Mouse (Mus musculus) neural tube, embryonic 14.5 days (tissue): ENCODE results near the gene Gm12355. TPM values are rescaled to one million over a fixed set of nuclear protein-coding genes. Genes with fewer than 3 reads are reported as not detected.
"Not testable (repeated sequence)": the region's sequence is repeated elsewhere in the genome, so short reads cannot be mapped to it uniquely, and the experiment has no call there.

Experiments used
- ATAC-seq: fragments of 200-750 bp; cut with Nextera tagmentation; 2 replicates; pipeline ENCODE4 v1.8.0; 2017; ENCODE audit warnings: low read depth, mild to moderate bottlenecking, moderate TSS enrichment, moderate library complexity
- H3K27ac ChIP-seq: fragments of 300-500 bp; sonication (generic); 2 replicates; pipeline ENCODE4 v1.5.1; 2014; ENCODE audit warnings: low read depth, mild to moderate bottlenecking, control low read depth, low read length, moderate library complexity, mixed read lengths
- H3K27me3 ChIP-seq: fragments of 300-500 bp; sonication (generic); 2 replicates; pipeline ENCODE4 v1.6.1; 2014; ENCODE audit warnings: low read length; ENCODE audit not compliant: control insufficient read depth, insufficient read depth
- H3K36me3 ChIP-seq: fragments of 300-500 bp; sonication (generic); 2 replicates; pipeline ENCODE4 v1.6.1; 2014; ENCODE audit warnings: low read length, mixed read lengths; ENCODE audit not compliant: control insufficient read depth, insufficient read depth
- H3K4me1 ChIP-seq: fragments of 300-500 bp; sonication (generic); 2 replicates; pipeline ENCODE4 v1.6.1; 2014; ENCODE audit warnings: low read length; ENCODE audit not compliant: control insufficient read depth, insufficient read depth
- H3K4me2 ChIP-seq: fragments of 300-500 bp; sonication (generic); 2 replicates; pipeline ENCODE4 v1.6.1; 2014; ENCODE audit warnings: mild to moderate bottlenecking, low read depth, low read length, control low read depth
- H3K4me3 ChIP-seq: fragments of 300-500 bp; sonication (generic); 2 replicates; pipeline ENCODE4 v1.5.1; 2014; ENCODE audit warnings: low read depth, low read length, control low read depth, mixed read lengths
- H3K9ac ChIP-seq: fragments of 300-500 bp; sonication (generic); replicated peaks from 2 replicates; pipeline ENCODE4 v1.6.1; 2014; ENCODE audit warnings: low read depth, mild to moderate bottlenecking, control low read depth, low read length, mixed read lengths
- H3K9me3 ChIP-seq: fragments of 300-500 bp; sonication (generic); 2 replicates; pipeline ENCODE4 v1.6.1; 2016; ENCODE audit warnings: low read length; ENCODE audit not compliant: control insufficient read depth
- WGBS: fragments of 180-500 bp; shearing (Covaris S2); extraction: QIAGEN DNeasy Blood & Tissue Kit; methylation state at CpG from one replicate; pipeline ENCODE4 v1.1.7; 2014; 5-methylcytosine and 5-hydroxymethylcytosine counted together
- polyA plus RNA-seq: library from polyadenylated mRNA; unstranded; fragments of >200 nt; fragmentation: Nextera tagmentation; extraction: Ambion mirVana; gene quantifications from 2 replicates; pipeline ENCODE4 v1.2.1, GENCODE M21; 2014

Gm12355 gene
- polyA plus RNA-seq, 1 experiment from 2014 or later = 0.76 TPM

- H3K9ac ChIP-seq, H3K36me3 ChIP-seq, H3K9me3 ChIP-seq, H3K27ac ChIP-seq, H3K27me3 ChIP-seq, ATAC-seq, H3K4me3 ChIP-seq, H3K4me2 ChIP-seq, H3K4me1 ChIP-seq: not testable (repeated sequence)
- WGBS = 82% methylated on average over 6 of the region's 6 CpGs
These were observed 1.5 kb downstream of the Gm12355 start for GRCm38 (mm10) chr11:98623981-98624380.

- H3K27ac ChIP-seq = no peak overlapping the region
- H3K4me2 ChIP-seq = no peak overlapping the region
- H3K36me3 ChIP-seq = no peaks in the 10 kb centered on the region
- ATAC-seq = no peak
- H3K4me3 ChIP-seq = no peak overlapping the region
- no peaks in the 10 kb centered on the region for H3K4me1 ChIP-seq
- no peaks in the 10 kb centered on the region for H3K9me3 ChIP-seq
- H3K27me3 ChIP-seq = no peaks in the 10 kb centered on the region
- no peak overlapping the region for H3K9ac ChIP-seq
- WGBS = 94% methylated on average over 13 of the region's 13 CpGs
These were observed 4.7 kb downstream of the Gm12355 start for GRCm38 (mm10) chr11:98620791-98621190.

- Histone ChIP-seq H3K27me3 (no peaks in the 10 kb centered on the region), H3K4me1 (no peaks in the 10 kb centered on the region), H3K4me2 (no peak overlapping the region), H3K9ac (no peak overlapping the region), H3K36me3 (no peaks in the 10 kb centered on the region), H3K9me3 (no peaks in the 10 kb centered on the region), H3K4me3 (no peak overlapping the region), H3K27ac (no peak overlapping the region)
- no peak for ATAC-seq
- 10% methylated on average over 3 of the region's 3 CpGs for WGBS
These were observed 18.7 kb downstream of the Gm12355 start for GRCm38 (mm10) chr11:98606763-98607162.

- ATAC-seq, H3K9me3 ChIP-seq, H3K4me2 ChIP-seq, H3K9ac ChIP-seq, H3K4me1 ChIP-seq, H3K27ac ChIP-seq, H3K4me3 ChIP-seq, H3K36me3 ChIP-seq, H3K27me3 ChIP-seq: not testable (repeated sequence)
- 74% methylated on average over 6 of the region's 6 CpGs for WGBS
These were observed 20.6 kb downstream of the Gm12355 start for GRCm38 (mm10) chr11:98604911-98605310.

- ATAC-seq = no peak
- no peak overlapping the region for H3K9ac ChIP-seq
- no peak overlapping the region for H3K27ac ChIP-seq
- H3K4me3 ChIP-seq = no peak overlapping the region
- no peak overlapping the region for H3K4me2 ChIP-seq
- no peaks in the 10 kb centered on the region for H3K36me3 ChIP-seq
- H3K27me3 ChIP-seq = no peaks in the 10 kb centered on the region
- 82% methylated on average over 2 of the region's 2 CpGs for WGBS
- no peaks in the 10 kb centered on the region for H3K9me3 ChIP-seq
- H3K4me1 ChIP-seq = no peaks in the 10 kb centered on the region
These were observed 21.5 kb downstream of the Gm12355 start for GRCm38 (mm10) chr11:98603953-98604352.

- peak overlapping the region; percentile 34; the same call in 1 of the 2 replicates for H3K4me2 ChIP-seq
- H3K4me1 ChIP-seq = no peaks in the 10 kb centered on the region
- no peaks in the 10 kb centered on the region for H3K36me3 ChIP-seq
- no peak overlapping the region for H3K27ac ChIP-seq
- WGBS = 1% methylated on average over 20 of the region's 20 CpGs
- ATAC-seq = no peak
- 0 out of 2 replicates have a peak overlapping the region, but pooled peaks have one; percentile 16 for H3K9ac ChIP-seq
- no peaks in the 10 kb centered on the region for H3K9me3 ChIP-seq
- H3K4me3 ChIP-seq = no peak overlapping the region
- H3K27me3 ChIP-seq = peaks cover 3% of the 10 kb centered on the region; the same call in 1 of the 2 replicates
These were observed 23.3 kb downstream of the Gm12355 start for GRCm38 (mm10) chr11:98602090-98602690.

GRCm38 (mm10) chr11:98599291-98599690 lies 26.2 kb downstream of the Gm12355 start:
- H3K4me2 ChIP-seq = no peak overlapping the region
- no peak overlapping the region for H3K4me3 ChIP-seq
- no peaks in the 10 kb centered on the region for H3K4me1 ChIP-seq
- no peaks in the 10 kb centered on the region for H3K36me3 ChIP-seq
- H3K27me3 ChIP-seq = peaks cover 3% of the 10 kb centered on the region
- no peaks in the 10 kb centered on the region for H3K9me3 ChIP-seq
- no peak for ATAC-seq
- 0 out of 2 replicates have a peak overlapping the region, but pooled peaks have one; percentile 0 for H3K9ac ChIP-seq
- WGBS = 43% methylated on average over 18 of the region's 18 CpGs
- H3K27ac ChIP-seq = no peak overlapping the region

- WGBS = 64% methylated on average over 18 of the region's 18 CpGs
- Histone ChIP-seq H3K9ac (0 out of 2 replicates have a peak overlapping the region, but pooled peaks have one; percentile 0), H3K36me3 (no peaks in the 10 kb centered on the region), H3K9me3 (no peaks in the 10 kb centered on the region), H3K27ac (no peak overlapping the region), H3K27me3 (peaks cover 3% of the 10 kb centered on the region), H3K4me1 (no peaks in the 10 kb centered on the region), H3K4me2 (no peak overlapping the region), H3K4me3 (no peak overlapping the region)
- ATAC-seq = no peak
These were observed 26.6 kb downstream of the Gm12355 start for GRCm38 (mm10) chr11:98598851-98599290.

GRCm38 (mm10) chr11:98597991-98598390 lies 27.5 kb downstream of the Gm12355 start, which contains the start of gene Lrrc3c:
TSS of gene Lrrc3c (plus strand) at chr11:98598291.
- no peak within 1 kb of the TSS for H3K4me2 ChIP-seq
- H3K27me3 ChIP-seq = peaks cover 3% of the 10 kb centered on the region
- WGBS = 82% methylated on average over 8 of the region's 8 CpGs
- H3K4me1 ChIP-seq = no peaks in the 10 kb centered on the region
- H3K27ac ChIP-seq = no peak within 1 kb of the TSS
- no peak within 1 kb of the TSS for H3K4me3 ChIP-seq
- H3K9ac ChIP-seq = 0 out of 2 replicates have a peak within 1 kb of the TSS, but pooled peaks have one; percentile 0
- no peaks in the 10 kb centered on the region for H3K36me3 ChIP-seq
- no peak for ATAC-seq
- H3K9me3 ChIP-seq = no peaks in the 10 kb centered on the region
